Mouse (Mus musculus) thymus, postnatal 14 days (tissue): ENCODE results near the gene Pabpc4.
"Not testable (repeated sequence)": the region's sequence is repeated elsewhere in the genome, so short reads cannot be mapped to it uniquely, and the experiment has no call there.

Experiments
- DNase-seq: peaks from one replicate; pipeline ENCODE4 v3.0.0; 2021

The Pabpc4 gene

DNA sequence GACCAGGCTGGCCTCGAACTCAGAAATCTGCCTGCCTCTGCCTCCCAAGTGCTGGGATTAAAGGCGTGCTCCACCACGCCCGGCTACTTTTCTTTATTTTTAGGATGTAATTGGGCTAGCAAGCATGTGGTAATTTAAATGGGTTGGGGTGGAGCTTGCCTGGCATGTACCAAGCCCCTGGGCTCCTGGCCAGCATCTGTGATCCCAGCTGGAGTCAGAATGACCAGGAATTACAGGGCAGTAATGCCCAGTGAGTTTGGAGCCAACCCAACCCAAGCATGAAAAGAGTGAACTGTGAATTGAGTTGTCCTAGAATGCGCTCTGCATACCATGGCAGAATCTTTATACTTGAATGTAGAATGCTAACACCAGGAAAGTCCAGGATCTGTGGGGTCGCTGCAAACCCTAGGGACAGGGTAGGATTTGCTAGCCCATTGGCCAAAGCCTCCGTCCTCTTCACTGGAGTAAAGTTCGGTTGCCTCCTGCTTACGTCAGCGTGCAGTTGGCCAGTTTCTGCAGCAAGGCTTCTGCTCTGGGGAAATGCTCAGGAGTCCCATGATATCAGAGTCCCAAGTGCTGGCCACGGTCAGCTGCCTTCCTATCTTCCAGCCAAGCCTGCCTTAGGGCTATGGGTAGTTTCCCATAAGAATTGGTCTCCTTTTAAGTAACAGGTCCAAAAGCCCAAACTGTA lies 37.0 kb downstream of the Pabpc4 start:
- no peak for DNase-seq

DNA sequence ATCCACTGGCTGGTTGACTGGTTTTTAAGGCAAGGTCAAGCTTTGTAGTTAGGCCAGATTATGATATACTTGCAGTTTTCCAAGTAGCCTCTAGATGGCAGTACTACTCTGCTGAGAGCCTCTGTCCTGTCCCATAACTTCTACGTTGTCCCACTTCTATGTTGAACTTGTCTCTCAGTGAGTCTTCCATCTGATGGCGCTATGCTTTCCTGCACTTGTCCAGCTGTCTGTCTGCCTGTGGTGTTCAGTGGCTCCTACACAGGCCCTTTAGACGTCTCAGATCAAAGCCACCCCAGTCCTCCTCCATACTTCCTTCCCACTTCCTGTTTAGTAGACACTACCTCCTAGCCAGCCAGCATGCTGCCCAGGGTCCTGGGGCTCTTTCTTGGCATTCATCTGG lies 43.6 kb downstream of the Pabpc4 start:
- peak; percentile 24 for DNase-seq

DNA sequence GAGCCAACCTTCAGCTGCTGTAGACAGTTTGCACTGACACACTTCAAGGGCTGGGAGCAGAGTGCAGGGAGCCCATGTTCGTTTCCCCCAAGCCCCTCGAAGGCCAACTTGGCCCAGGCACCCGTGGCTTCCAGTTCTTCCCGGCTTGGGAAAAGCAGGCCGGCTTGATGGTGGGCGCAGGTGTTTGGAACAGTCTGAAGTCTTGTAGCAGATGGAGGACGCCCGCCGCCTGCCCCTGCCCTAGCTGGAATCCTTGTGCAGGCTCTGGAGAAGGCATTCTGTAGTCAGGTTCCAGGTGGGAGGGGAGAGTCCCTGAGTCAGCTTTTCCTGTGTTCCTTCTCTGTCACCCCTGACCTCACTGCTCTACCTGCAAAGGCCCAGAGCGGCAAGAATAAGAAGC lies 44.8 kb downstream of the Pabpc4 start:
- DNase-seq: no peak

DNA sequence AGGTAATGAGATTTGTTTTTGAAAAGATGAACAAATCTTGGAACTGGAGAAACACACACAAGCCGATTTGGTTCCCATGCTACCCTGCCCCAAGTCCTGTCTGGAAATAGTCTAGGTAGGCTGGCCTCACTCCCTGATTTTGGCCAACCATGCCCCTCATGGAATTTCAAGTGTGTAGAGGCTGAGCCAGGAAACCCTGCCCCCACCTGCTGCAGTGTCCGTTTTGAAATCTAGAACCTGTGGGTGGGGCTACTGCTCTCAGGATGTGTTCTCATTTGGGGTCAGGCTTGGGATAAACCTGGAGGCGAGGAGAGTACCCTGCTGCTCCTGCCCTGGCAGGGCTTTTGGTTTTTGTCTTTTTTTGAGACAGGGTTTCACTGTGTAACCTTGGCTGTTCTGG lies 46.1 kb downstream of the Pabpc4 start:
- no peak for DNase-seq

DNA sequence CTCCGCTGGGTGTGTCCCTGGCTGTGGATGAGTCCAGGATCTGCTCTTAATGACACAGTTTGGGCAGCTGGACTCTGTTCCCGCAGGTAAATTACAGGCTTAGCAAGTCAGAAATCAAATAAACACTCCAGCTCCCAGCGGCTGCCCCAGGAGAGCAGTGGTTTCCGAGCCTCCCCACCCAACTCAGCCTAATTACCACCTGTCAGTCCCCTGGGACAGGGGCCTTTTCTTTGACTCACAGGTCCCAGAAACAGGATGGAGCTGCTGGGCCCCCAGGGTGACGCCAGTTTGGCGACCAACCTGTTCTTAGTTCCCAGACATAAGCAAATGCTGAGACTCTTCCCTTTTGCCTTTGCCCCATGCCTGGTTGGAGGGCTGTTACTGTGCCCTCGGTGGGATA lies 49.7 kb downstream of the Pabpc4 start:
- DNase-seq: no peak

DNA sequence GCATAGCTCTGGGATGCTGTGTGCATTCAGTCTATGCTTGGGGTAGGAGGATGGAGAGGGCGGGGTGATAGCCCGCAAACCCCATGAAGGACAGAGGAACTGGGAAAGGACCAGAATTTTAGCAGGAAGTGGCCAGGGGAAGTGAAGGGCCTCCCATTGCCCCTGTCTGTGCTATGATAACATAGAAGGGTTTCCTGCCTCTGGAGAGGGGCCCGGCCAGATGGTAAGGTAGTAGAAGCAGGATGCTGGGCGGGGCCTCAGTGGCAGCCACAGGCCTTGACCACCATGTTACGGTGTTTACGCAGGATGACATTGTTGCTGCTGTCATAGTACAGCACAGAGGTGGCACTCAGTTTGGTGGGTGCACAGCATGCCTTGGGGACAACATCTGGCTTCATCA lies 50.9 kb downstream of the Pabpc4 start:
- DNase-seq: no peak

DNA sequence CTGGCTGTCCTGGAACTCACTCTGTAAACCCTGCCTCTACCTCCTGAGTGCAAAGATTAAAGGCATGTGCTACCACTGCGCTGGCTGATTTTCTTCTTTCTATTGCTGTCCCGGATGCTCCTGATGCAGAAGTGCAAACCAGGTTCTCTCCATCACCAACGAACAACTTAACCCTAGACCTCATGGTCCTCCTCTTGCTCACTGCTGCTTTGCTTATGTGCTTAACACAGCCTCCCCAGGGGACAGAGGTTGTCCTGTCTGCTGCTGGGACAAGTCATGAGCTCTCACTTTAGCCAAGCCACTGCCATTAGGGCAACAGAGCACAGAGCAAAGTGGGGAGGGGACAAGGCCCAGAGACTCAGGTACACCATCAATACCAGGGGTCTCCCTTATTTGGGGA lies 52.3 kb downstream of the Pabpc4 start:
- no peak for DNase-seq

DNA sequence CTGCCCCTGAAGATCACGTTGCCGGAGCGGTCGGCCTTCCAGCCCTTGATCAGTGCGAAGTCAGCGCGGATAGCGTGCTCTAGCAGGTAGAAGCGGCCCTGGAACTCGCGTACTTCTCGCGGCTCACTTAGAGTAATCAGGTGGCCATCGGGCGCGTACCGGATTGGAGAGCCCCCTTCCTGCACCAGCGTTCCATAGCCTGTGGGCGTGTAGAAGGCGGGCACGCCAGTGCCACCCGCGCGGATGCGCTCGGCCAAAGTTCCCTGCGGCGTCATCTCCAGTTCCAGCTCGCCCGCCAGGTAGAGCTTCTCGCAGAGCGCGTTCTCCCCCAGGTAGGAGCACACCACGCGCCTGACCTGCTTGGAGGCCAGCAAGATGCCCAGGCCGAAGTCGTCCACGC lies 60.8 kb downstream of the Pabpc4 start:
- not testable (repeated sequence) for DNase-seq

DNA sequence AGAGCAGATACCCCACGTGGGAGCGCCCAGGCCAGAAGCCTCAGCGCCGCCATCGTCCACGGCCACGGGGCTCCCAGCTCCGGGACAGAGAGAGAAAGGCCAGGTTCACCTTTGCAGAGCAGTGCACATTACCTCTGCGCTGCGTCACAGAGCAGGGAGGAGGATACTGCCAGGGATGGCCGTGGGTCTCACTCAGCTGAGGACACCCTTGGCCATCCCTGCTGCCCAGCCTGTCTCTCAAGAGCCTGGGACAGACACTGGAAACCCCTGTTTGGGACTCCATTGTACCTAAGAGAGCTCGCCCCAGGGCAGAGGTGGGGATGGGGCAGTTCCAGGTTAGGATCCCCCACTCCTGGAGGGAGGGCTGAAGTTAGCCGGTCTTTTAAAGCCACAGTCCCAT lies 61.4 kb downstream of the Pabpc4 start, which contains the start of gene Oxct2a:
TSS of gene Oxct2a (minus strand) at position 101 of the 400 bp plus-strand sequence.
- DNase-seq: no peak

DNA sequence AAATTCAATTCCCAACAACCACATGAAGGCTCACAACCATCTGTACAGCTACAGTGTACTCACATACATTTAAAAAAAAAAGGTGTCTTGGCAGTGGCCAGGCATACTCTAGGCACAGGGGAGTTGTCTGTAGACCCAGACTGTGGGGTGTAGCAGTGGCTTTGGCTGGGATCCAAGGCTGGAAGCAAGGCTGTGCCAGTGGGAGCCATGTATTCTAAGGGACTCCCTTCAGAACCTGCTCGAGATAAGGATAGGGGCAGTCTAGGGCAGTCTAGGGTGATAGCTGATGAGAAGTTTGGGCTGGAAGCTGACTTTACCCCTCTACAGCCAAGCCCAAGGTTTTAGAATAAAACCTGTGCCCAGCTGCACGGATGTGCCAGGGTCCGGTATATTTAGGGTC lies 63.9 kb downstream of the Pabpc4 start:
- no peak for DNase-seq

DNA sequence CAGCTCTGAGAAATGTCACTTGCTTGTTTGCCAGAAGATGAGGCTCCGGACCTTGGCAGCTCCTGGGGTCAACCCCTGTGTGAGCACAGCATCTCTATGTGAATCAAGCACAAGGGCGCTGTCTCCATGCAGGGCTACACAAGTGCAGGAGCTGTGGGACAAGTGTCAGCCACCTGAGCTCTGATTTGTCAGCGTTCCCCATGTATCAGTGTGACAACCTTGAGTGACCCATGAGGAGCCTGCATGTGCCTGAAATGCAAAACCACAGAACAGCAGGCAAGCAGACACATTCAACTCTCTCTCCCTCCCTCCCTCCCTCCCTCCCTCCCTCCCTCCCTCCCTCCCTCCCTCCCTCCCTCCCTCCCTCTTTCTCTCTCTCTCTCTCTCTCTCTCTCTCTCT lies 65.5 kb downstream of the Pabpc4 start:
- no peak for DNase-seq

DNA sequence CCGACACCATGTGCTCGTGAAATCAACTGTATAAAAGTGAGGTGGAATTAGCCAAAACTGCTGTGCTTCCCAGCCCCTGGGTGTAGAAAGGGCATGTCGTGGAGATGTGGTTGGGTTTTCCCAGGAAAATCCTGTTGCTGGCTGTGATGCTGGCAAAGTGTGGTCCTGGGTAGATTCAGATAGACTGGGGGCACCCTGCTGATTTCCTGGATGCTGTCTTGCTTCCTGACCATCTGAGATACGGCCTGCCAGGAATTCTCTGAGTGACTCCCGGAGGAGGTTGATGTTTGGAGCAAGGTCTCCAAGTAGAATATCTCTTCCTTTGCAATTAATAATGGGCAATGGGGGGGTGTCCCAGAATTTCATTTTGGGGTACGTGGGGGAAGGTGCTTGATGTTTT lies 66.8 kb downstream of the Pabpc4 start:
- no peak for DNase-seq

DNA sequence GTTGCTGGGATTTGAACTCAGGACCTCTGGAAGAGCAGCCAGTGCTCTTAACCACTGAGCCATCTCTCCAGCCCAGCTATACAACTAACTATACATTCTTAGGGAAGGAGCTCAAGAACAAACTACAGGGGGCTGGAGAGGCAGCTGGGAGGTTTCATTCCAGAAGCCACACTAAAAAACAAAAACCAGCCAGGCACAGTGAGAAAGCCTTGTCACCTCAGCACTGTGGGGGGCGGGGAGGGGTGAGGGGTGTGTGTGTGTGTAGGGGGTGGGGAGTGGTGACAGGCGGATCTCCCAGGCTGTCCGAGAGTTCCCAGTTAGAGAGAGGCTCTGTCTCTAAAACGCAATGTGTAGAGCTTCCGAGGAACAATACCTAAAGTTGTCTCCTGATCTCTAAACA lies 69.2 kb downstream of the Pabpc4 start:
- no peak for DNase-seq

DNA sequence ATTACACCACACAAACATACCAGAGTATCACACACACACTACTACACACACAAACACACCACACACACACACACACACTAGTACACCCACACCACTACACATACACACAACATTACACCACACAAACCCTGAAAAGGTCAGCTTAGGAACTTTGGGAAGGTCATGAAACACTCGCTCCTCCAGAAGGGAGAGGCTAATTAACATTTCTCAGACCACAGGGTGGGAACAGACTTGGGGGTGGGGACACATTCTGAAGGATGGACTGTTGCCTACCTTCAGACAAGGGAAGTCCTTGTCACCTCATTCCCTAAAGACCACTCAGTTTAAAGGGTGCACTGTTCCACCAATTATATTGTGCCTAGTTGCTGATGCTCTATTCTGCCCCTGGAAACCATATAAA lies 69.8 kb downstream of the Pabpc4 start:
- DNase-seq: not testable (repeated sequence)

DNA sequence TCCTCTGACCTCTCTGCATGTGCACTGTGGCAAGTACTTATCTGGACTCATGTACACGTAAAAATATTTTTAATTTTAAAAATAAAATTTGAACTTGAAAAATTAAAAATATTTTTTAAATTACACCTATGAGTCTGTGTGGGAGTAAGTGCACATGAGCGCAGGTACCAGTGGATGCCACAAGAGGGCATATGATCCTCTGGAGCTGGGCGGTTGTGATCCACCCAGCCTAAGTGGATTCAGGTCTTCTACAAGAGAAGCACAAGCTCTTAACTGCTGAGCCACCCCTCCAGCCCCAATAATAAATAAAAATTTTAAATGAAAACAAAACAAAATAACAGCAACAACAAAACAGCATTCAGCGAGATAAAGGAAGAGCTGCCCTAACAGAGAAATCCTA lies 71.0 kb downstream of the Pabpc4 start:
- no peak for DNase-seq

DNA sequence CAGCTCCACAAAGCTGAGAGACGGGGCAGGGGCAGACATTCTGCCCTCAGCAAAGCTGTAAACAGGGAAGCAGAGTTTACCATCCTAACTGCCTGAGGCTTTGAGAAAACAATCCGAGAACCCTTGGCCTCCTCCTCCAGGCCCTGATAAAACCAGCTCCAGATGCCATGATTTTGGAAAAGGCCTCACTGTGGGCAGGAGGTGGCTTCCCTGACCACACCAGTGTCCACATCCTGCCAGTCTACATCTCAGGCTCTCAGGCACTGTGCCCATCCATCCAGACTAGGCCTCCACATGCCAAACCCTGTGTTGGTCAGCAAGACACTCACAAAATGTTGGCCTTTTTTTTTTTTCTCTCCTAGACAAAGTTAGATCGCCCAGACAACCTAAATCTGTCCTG lies 72.0 kb downstream of the Pabpc4 start:
- DNase-seq: no peak

DNA sequence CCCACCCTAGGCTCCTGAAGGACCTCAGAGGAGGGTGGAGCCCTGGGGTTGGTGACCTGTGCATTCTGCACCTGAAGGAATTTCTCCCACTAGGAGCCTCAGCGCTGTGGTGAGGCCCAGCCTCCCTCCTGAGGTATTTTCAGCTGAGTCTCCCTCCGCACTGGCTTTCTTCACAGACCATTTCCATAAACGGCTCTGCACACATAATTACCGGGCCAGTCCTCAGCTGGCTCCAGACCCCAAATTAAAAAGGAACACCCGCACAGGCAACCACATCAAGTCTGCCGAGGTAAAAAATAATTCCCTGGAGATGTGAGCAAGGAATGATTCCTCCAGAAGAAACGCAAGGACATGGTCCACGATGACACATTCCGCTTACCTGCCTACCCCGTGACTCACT lies 73.1 kb downstream of the Pabpc4 start:
- DNase-seq: not testable (repeated sequence)

DNA sequence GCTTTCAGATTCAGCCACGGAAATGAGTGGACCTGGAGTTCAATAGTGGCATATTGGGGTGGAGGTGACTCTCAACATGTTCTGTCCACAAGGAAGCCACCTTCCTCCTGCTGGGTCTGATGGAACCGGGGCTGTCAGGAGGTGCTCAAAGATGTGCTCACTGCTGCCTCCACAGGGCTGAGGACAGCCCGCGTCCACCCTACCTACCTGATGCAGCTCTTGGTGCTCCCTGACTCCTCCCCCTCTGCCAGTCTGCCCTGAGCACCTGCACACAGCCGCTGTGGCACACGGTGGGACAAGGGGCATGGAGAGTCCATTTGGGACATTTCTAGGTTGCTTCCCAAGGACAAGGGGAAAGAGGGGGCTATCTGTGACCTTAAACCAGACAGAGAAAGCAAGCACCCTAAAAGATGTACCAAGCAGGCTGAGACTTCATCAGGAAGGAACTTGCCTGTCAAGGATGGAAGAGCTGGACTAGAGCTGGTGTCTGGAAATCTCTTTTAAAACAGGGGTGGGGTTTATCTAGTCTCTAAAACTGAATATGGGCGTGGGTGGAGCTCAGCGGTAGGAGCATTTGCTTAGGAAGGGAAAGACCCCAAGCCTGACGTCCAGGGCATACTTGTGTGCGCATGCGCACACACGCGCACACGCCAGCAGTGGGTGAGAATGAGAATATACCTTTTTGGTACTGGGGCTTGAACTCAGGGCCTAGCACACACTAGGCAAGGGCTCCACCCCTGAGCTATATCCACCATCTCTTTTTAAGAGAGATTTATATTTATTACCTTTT lies 73.8 kb downstream of the Pabpc4 start:
- DNase-seq: no peak

DNA sequence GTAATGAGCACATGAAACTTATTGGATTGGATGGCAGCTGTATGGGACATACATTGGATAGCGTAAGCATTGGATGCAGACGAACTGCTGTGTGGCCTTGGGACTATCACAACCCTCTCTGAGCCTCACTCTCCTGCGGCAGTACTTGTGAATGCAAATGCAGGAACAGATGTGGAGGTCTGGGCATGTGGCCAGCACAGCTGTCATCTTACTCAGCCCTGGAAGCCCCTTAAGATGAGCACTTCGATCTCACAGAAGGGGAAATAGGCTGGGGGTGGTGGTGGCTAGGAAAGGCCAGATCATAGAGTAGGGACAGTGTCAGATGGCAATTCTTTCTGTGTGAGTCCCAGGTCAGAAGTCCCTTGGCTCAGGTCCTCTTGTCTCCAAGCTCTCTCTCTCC lies 75.5 kb downstream of the Pabpc4 start:
- DNase-seq: no peak

DNA sequence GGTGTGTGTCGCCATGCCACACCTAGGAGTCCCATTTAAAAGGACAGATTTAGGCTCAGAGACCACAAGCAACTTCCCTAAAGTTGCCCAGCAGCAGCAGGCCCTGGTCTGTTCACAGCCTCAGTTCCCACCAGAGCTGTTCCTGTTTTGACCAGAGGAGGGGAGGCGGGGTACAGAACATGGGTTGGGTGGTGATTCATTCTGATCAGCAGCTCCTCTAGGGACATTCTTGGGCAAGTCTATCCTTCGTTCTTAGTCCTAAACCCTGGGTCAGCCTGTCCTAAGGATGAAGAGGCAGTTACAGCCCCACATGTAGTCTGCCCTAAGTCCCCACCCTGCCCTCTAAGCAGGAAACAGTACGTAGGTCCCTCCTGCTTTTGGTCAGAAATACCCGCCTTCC lies 78.1 kb downstream of the Pabpc4 start:
- DNase-seq: no peak

DNA sequence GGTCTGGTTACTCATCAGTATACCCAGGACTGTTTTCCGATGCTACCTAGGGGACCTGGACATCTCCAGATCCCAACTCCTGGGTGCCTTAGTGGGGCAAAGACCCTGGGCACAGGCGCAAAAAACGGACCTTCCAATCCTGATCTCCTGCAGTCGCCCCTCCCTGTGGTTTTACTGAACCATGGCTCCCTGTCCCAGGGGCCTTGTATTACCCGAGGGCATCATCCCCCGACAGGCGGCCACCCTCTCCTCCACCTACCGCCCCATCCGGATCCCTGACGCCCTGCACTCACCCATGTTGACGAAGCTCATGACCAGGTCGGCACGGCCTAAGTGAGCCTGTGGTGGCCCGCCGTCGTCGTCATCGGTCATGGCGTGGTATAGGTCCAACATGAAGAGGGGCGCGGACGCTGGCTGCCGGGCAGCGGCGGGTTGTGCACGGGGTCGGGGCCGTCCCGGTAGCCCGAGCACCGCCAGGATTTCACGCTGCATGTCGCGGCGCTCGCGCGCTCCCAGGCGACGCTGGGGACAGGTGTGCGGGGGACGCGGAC lies 80.0 kb downstream of the Pabpc4 start:
- no peak for DNase-seq

DNA sequence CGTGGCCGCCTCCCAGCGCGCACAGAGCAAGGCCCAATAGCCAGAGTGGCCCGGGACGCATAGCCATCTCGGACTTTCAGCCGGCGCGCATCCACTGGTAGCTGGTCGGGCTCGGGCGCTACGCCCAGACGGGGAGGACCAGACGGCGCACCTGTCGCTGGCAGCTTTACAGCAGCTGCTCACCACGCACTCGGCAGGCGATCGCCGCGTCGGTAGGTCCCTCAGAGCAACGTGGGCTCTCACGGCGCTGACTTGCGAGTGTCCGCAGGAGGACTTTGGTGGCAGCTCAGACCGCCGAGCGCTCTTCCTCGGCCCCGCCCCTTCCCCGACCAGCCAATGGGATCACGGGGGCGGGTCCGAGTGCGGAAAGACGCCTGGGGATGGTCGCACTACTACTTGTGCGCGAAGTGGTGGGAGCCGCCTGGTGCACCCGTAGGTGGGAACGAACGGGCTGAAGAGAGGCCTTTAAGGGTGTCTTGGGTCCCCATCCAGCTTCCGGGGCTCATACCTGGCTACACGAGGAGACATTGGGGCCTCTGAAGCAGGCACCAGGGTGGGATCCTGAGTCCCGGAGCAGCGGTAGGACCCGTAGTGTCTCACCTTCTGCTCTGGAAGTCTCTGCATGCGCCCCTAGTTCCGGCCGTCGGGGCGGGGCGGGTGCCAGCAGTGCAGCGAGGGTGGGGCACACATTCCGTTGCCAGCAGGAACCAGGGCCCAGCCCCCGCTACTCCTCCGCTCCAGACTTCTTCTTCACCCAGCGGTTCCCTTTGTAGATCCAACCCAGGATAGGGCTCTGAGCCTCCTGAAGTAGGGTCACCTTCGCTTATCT lies 80.7 kb downstream of the Pabpc4 start, which contains the start of gene Bmp8a:
TSS of gene Bmp8a (minus strand) at position 611 of the 829 bp plus-strand sequence.
- DNase-seq: peak; percentile 63

DNA sequence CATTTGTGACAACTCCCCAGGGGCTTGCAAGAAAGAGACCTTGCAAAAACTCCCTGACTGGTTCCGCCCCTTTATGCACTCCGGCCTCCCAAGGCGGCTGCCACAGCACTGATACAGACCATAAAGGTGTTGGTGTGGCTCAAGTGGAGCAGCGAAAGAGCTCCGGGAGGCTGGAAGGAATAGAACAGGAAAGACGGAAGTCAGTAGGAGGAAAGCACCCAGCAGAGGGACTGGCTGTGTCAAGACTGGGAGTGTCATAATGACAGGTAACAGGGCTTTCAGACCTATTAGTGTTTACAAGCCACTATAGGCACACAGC lies 81.3 kb downstream of the Pabpc4 start:
- no peak for DNase-seq
